Mouse (Mus musculus) embryonic stem cell, embryonic (primary cell): ENCODE data around the gene Ephb1.

Experiments used
- CTCF ChIA-PET, 4 experiments: fragments of 300-600 bp in 2 of 4; fragments of 350-600 bp in 2 of 4; sonication (Branson Sonifier 250); formaldehyde crosslinking; loops; one replicate each; lab custom pipeline; 2022; ENCODE audit warnings: inconsistent platforms in 2 of 4; lab: Charles Lee
- POLR2A ChIA-PET, 4 experiments: fragments of 300-600 bp in 2 of 4; fragments of 350-600 bp in 2 of 4; sonication (Branson Sonifier 250); formaldehyde crosslinking; loops; one replicate each; lab custom pipeline; 2022; ENCODE audit warnings: antibody characterized with exemption in 4 of 4, inconsistent platforms in 1 of 4; lab: Charles Lee

Gene Ephb1

DNA sequence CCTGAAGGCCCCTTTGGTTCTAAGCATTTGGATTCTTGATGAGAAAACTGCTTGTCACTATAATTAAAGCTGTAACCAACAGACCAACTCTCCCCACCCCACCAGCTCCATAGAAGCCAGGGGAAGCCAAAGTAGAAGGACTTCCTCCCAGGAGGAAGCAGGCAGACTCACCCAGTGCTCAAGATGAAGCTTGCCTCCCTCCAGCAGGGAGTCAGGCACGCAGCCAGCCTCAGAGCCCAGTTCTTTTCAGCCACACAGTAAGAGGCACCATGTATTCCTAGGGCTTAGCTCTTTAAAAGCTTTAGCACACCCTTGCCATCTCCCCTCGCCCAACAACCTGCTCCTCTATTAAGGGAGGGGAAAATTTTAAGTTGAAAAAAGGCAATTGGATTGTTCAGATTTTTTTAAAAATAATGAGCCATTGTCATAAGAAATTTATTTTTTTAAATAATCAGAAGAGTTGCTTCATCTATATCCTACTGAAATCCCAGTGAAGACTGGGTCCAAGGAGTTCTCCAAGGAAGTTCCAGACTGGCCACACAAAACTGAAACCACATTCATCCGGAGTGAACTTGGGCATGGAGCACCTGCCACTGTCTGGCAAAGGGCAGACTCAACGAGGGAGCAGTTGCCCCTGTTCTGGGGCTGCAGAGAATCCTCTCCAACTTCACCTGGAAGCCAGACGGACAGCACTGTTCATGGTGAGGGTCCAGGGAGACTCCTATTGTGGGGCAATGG lies 81.6 kb downstream of the Ephb1 start:
- CTCF ChIA-PET = no interaction called here
- POLR2A ChIA-PET = no interaction called here

DNA sequence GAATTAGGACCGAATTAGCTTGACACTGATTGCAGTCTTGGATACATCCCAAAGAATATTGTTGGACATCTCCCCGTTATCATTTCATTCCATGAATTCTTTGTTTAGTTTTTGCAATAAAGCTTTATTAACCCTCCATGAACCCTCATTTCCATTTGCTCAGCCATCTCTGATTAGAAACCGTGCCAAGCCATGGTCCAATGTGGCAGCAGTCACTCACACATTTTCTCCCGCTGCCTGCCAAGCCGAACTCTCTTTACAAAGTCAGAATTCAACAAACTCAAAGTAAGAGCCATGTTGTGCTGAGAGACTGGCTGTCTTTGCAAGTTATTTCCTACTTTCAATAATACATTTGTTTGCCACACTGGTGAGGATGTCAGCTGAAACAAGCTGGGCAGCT lies 84.0 kb downstream of the Ephb1 start:
- ChIA-PET POLR2A (interaction anchor here in 1 of 4 experiments (1.0 kb wide), 1 partner anchor 210 kb away, joined by 3 read pairs; no protein-coding TSS in a partner anchor), CTCF (no interaction called here)

DNA sequence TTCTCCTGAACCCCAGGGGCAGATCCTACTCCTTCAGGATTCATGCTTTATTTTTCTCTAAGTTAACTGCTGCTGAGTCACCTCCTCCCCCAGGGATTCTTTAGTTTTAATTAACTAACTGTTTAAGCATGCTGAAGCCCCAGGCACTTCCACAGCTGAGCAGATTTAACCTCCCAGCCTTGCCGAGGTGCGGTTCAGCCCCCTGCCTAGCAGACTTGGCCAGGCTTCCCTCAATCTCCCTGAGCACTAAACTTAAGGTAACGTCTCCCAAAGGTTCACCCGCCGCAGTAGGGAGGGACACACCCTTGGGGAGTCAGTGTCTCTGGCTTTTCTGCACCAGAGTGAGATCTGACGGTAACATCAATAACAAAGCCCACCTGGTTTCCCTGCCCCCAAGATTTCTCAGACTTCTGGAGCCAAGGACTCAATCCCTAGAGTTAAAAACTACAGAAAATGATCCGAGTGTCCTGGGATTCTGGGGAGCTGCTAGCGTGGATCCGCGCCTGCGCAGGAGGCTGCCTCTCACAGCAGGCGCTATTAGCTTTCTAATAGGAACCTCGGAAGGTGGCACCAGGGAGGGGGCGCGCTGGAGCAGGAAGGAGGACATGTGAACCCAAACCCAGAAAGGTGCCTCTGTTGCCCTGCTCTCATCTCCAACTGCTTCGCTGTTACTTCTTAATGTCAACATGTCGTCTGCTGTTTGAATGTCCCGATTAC lies 87.0 kb downstream of the Ephb1 start:
- CTCF ChIA-PET = interaction anchor here in 2 of 4 experiments (0.8 to 1.0 kb wide), 2 partner anchors 87 to 356 kb away, joined by 3 read pairs; partner anchors contain the start of gene Ephb1 (in 1 of the 2)
- POLR2A ChIA-PET = interaction anchor here in 3 of 4 experiments (0.5 to 0.8 kb wide), 3 partner anchors 20 to 407 kb away, joined by 3 to 6 read pairs (median 3); no protein-coding TSS in a partner anchor

DNA sequence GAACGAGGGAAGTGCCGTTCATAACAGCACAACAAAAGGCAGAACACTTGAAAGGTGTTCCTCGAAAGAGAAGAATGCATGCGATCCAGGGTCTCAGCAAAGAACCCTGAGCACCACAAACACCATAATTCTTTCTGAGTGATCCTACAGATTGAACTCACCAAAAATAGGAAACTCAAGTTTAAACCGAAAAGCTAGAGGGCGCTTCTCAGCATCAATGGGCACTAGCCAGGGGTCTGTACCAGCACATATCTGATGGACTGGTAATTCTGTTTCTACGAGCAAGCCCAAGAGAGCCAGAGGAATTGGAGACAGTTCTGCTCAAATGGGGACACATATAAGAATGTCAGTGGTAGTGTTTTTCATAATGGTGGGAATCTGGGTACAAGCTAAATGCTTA lies 90.7 kb downstream of the Ephb1 start:
- CTCF ChIA-PET = no interaction called here
- POLR2A ChIA-PET = no interaction called here

DNA sequence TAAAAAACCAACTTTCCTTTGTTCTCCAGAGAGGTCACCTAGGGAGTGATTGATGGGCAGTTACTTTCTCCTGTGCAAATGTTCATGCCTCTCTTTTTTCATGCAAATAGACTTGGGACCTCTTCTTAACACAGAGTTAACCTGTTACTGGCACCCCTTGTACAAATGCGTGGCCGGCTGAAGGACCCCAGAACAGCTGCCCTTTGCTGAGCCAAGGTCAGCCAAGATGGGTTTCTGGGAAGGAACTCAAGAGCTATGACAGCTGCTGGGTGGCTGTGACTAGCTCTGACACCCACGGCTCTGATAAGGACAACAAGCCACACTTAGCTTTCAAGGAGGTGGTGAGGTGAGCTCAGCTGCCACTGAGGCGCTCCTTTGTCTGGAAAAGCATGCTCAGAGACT lies 92.4 kb downstream of the Ephb1 start:
- CTCF ChIA-PET = interaction anchor here in 1 of 4 experiments (1.3 kb wide), 1 partner anchor 93 kb away, joined by 5 read pairs; the partner anchor contains the start of gene Ephb1

DNA sequence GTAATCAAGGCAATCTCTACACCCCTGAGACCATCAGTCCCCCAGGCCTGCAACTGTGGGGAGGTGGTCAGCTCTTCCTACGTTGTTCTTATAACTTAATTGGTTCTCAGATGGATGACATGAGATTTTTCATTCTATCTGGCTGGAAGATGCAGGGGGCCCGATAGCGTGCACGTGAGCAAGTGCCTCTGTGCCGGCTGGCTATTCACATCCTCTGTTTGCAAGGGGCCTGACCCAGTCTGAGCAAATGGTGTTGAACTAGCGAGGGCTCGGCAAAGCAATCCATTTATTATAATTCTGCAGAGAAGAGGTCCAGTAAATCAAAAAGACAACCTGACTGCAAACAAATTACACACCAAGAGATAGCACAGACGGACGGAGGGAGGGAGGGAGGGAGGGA lies 93.0 kb downstream of the Ephb1 start:
- ChIA-PET CTCF (interaction anchor here in 1 of 4 experiments (0.5 to 1.3 kb wide), 2 partner anchors 93 to 288 kb away, joined by 4 to 5 read pairs; partner anchors contain the start of gene Ephb1), POLR2A (no interaction called here)

More for the DNA sequence above, 92.4 kb downstream of the Ephb1 start:
- POLR2A ChIA-PET = interaction anchor here in 2 of 4 experiments (0.7 to 0.8 kb wide), 2 partner anchors 88 to 114 kb away, joined by 3 read pairs; no protein-coding TSS in a partner anchor

DNA sequence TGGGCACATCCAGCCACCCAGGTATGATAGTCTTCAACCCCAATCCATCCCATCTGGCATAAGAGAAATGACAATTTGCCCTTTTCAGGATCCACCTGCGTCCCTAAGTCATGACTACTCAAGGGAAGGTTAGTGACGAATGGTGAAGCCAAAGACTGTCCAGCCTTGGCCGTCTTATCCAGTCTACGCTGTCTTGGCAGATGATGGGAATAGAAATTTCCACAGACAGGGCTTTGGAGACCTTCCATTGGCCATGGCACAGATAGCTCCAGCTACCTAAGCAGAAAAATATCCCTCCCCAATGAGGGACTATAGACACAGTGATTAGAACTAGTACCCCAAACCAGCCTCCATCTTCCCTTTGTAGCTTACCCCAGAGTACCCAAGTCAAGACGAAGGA lies 98.1 kb downstream of the Ephb1 start:
- ChIA-PET CTCF (no interaction called here), POLR2A (interaction anchor here in 2 of 4 experiments (0.6 to 1.5 kb wide), 2 partner anchors 9 to 45 kb away, joined by 4 to 7 read pairs; no protein-coding TSS in a partner anchor)

DNA sequence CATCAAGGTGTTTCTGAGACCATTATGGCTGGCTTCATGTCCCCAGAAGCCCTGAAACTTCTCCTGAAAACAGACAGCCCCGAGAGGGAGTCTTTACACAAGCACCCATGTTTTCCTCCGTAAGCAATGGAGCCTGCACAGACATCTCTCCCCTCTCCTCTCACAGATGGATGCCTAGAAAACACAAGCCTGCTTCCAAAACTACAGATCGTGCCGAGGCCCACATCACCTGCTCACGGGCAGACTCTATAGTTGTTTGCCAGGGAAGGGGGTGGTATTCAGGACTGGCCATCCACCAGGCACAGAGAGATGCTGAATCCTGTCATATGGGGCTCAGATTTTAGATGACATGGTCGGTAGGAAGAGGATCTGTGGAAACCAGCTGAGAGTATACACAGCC lies 98.7 kb downstream of the Ephb1 start:
- CTCF ChIA-PET = no interaction called here
- POLR2A ChIA-PET = no interaction called here

DNA sequence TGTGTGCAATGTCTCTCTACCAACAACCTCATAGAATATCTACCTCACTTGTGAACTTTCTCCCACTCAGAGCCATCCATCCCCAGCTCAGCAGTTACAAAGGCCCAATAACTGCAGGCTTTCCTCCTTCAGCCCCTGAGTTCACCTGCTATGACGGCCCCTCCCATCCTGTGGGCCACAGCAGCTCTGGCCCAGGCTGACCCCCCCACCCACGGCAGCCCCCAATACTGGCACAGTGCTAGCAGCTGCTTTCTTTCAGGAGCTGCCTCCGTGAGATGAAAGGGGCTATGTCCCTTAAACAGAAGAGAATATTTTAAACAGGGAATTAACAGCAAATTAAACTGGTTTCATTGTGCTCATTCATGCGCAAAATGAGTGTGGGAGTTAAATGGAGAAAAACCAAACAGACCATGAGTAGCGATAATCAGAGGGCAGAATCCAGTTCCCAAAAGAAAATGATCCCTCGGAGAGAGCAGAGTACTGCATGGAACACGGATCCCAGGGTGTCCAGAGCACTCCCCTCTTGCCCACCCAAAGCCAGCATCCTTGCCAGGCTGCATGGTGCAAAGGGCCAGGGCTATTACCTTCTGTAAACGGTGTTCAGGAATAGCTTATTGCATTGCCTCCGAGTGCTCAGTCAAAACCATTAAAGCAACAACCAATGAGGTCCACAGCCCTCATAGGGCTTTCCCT lies 105.2 kb downstream of the Ephb1 start:
- CTCF ChIA-PET = no interaction called here
- POLR2A ChIA-PET = no interaction called here

DNA sequence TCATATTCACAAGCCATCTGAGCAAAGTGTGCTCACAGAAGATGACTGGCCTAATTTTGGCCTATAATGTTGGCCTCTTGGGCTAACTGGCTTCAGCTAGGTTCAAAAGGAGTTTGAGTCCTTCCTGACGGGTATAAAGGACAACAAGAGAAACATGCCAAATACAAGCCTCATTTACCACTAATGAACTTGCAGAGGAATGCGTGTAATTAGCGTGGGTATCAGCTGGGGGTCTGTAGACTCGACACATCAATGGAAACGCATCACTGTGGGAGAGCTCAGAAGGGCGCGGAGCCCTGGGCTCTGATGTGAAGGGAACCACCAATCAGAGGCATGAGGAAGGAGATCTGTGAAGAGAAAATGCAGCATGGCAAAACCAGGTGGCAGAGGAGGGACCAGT lies 108.9 kb downstream of the Ephb1 start:
- POLR2A ChIA-PET = no interaction called here
- CTCF ChIA-PET = no interaction called here

DNA sequence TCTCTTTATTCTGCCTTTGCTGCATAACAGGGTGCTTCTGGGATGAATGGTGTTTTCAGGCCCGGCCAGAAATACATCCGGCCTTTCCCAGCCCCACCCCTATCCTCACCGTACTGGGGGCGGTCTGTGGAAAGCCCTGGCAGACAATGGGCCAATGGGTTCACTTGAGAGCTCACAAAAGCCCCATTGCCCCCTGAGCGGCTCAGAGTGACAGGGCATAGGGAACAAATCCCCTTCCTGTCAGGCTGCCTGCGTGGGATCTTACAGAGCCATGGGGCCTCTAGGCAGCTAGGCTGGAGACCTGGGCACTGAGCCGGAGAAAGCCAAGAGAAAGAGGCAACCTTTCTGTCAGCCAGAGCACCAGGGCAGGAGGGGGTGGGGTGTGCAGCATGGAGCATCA lies 111.2 kb downstream of the Ephb1 start:
- CTCF ChIA-PET = no interaction called here
- POLR2A ChIA-PET = no interaction called here

DNA sequence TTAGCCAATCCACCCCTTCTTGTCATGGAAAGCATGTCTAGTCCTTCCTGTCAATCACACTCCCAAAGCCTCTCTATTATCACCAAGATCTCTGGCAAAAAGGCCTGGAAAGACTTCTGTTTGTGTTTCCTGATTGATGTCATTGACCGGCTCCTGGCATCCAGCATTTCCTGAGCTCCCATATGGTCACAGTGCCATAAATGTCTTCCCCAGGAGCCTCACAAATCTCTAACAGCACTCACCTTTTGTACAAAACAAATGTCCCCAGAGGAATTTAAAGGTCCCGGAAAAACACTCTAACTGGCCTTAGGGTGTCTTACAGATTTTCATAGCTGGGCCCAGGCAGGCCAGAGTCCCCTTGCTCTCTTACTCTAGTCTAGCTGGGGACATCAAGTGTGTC lies 112.9 kb downstream of the Ephb1 start:
- CTCF ChIA-PET = no interaction called here
- POLR2A ChIA-PET = interaction anchor here in 1 of 4 experiments (0.7 kb wide), 1 partner anchor 440 kb away, joined by 3 read pairs; no protein-coding TSS in a partner anchor

DNA sequence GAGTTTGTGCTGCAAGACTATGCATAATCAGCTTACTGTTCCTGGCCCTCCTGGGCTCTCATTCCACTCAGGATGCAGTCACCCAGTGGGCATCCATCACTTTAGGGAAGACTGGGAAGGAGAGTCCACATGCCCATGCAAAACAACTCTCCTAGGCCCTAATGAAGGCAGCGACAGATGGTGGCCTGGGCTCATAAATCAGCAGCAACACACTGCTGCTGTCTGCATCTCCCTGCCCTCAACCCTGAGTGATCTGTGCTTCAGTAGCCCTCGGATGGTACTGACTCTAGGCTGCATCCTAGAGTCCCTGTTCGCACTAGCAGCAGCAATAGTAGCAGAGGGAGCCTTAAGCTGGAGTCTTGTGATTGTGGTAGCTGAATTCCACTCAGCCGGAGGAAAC lies 114.3 kb downstream of the Ephb1 start:
- ChIA-PET POLR2A (no interaction called here), CTCF (no interaction called here)

DNA sequence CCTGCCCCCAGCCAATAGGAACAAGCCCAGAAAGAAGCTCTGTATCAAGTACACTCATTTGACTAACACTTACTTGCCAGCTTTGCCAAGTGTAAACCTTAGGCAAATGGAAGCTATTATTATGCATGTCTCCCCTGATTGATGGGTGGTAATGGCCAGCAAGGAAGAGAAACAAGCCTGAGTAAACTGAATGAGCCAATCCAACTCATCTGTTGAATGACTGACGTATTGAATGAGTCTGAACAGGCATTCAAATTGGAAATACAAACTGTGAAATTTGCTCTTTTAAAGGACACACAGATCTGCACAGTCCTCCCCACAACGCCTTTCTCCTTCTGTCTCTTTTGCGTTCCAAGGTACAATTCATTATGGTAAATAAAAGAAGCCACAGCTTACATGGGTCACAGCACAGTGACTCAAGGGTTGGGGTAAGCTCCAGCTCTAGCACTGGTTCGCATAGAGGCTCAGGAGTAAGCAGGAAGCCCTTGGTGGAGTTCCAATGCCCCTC lies 119.0 kb downstream of the Ephb1 start:
- CTCF ChIA-PET = no interaction called here
- POLR2A ChIA-PET = interaction anchor here in 2 of 4 experiments (0.5 to 1.0 kb wide), 3 partner anchors 24 to 370 kb away, joined by 3 to 4 read pairs (median 3); partner anchors contain the start of gene Ephb1 (in 1 of the 2)

DNA sequence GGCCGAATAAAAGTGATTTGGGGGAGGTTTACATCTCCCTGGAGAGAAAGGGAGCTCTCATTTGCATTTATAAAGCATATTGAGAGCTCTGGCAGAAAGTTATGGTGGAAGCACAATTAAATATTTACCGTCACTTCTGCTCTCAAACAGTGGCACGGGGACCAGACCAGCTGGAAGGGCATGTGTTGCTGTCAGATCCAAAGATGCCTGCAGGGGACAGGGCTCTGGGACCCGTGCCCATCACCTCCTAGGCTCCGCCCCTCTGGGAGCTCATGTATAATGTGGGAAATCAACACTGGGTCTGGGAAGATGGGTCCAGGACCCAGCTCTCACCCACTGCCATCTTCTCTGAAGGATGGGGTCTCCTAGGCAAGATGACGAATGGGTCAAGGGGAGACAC lies 123.2 kb downstream of the Ephb1 start:
- ChIA-PET POLR2A (no interaction called here), CTCF (interaction anchor here in 1 of 4 experiments (1.2 kb wide), 1 partner anchor 123 kb away, joined by 3 read pairs; the partner anchor contains the start of gene Ephb1)

DNA sequence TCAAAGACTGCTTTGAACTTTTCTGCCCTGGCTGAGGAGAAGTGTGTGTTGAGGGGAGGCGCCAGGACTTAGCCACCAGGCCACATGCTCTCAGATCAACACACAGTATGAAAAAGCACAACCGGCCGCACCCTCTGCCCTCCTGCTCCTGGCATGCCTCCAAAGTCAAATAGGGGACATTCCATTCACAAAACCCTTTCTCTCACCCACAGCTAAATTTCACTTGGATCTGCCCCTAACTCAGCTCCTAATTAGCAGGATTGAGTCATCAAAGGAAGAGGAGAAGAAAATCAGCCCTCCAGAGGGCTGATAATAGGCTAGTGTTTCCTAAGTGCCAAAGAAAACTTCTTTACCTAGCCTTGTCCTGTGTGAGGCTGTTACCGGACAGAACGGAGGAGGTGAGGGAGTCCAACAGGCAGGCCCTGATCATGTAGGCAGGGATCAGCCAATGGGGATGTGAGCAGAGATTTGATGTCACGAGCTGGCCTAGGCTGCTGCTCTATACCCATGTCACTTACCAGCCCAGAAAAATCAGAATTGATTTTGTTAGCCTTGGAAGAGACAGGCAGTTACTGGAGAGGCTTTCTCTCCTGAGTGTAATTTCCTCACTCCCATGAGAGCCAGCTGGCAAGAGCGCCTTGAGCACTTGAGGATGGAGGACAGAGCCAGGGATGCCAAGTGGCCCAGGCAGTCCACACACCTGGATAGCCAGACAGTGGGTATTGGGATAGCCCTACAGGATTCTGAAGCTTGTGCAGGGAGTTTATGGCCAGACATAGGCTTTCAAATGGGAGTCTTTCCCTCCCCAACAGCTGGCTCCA lies 137.5 kb downstream of the Ephb1 start:
- POLR2A ChIA-PET = interaction anchor here in 2 of 4 experiments (0.5 to 1.2 kb wide), 3 partner anchors 11 to 134 kb away, joined by 3 to 4 read pairs (median 3); no protein-coding TSS in a partner anchor

DNA sequence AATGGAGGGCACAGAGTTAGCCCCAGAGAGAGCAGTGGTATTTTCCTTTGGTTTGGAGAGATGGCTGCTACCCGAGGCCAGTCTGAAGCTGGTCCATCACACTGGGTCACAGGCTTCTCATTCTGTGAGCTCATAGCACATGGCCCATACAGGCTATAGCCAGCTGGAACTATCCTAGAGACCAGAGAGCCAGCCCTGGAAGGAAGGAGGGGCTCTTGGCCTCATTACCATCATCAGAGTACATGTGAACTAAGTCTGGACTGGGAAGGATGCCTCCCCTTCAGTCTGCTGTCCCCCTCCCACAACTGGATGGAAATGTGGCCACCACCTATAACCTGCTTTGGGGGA lies 142.5 kb downstream of the Ephb1 start:
- POLR2A ChIA-PET = interaction anchor here in 2 of 4 experiments (0.7 to 1.3 kb wide), 4 partner anchors 45 to 721 kb away, joined by 3 to 4 read pairs (median 3); no protein-coding TSS in a partner anchor
- CTCF ChIA-PET = interaction anchor here in 2 of 4 experiments (0.7 to 1.3 kb wide), 2 partner anchors 19 to 267 kb away, joined by 3 read pairs; no protein-coding TSS in a partner anchor

More for the DNA sequence above, 137.5 kb downstream of the Ephb1 start:
- CTCF ChIA-PET = no interaction called here
